Mouse (Mus musculus) layer of hippocampus, adult 2 months (tissue): ENCODE measurements around the gene Hsd17b6. TPM values are rescaled to one million over a fixed set of nuclear protein-coding genes. Genes with fewer than 3 reads are reported as not detected.

ENCODE experiments used
- DNase-seq, 2 experiments: peaks; one replicate each; pipeline ENCODE4 v3.0.0; 2022; ENCODE audit warnings: low spot score in 2 of 2
- H3K27ac ChIP-seq: fragments of 200-600 bp; 2 replicates; pipeline ENCODE4 v1.8.1; 2022
- H3K4me3 ChIP-seq: fragments of 200-600 bp; 2 replicates; pipeline ENCODE4 v1.8.1; 2022; ENCODE audit warnings: mild to moderate bottlenecking
- CTCF ChIP-seq: fragments of 200-600 bp; conservative IDR thresholded peaks from 2 replicates; pipeline ENCODE4 v1.8.1; 2022; ENCODE audit warnings: antibody characterized with exemption, mild to moderate bottlenecking, moderate library complexity
- total RNA-seq, 2 experiments: library from RNA; stranded (reverse); gene quantifications; 2 replicates each; pipeline ENCODE4 v1.2.3; 2021

Hsd17b6 gene
- total RNA-seq, 2 experiments from 2014 or later: not detected

GRCm38 (mm10) chr10:127951390-127951789 lies 56.0 kb downstream of the Hsd17b6 start:
- H3K27ac ChIP-seq: no peak overlapping the region
- no peak for DNase-seq
- no peak overlapping the region for H3K4me3 ChIP-seq
- TF ChIP-seq CTCF: no peak

- DNase-seq: no peak
- H3K4me3 ChIP-seq: no peak overlapping the region
- TF ChIP-seq CTCF: no peak
- H3K27ac ChIP-seq: no peak overlapping the region
Measured at GRCm38 (mm10) chr10:127949596-127950130, 57.7 kb downstream of the Hsd17b6 start.

- peak; percentile 89 for TF ChIP-seq CTCF
- no peak overlapping the region for H3K4me3 ChIP-seq
- peak in 1 of 2 experiments; percentile 45 for DNase-seq
- H3K27ac ChIP-seq: no peak overlapping the region
Measured at GRCm38 (mm10) chr10:127945432-127946064, 61.9 kb downstream of the Hsd17b6 start.

Other genes starting within 250 kb of the Hsd17b6 start
- gene Rdh1, start 247.9 kb downstream of the Hsd17b6 start, total RNA-seq: under 1 TPM in 1 of 2 experiments, not detected in 1; 0.18 TPM
- gene Rdh16f1, start 247.8 kb downstream of the Hsd17b6 start, total RNA-seq: under 1 TPM in 1 of 2 experiments, not detected in 1; 0.39 TPM
- gene Rdh9, start 231.2 kb downstream of the Hsd17b6 start, total RNA-seq: under 1 TPM in 1 of 2 experiments, not detected in 1; 0.61 TPM
- under 1 TPM; 0.17 to 0.26 TPM for gene Rdh16, start 206.5 kb downstream of the Hsd17b6 start, total RNA-seq
- not detected for gene Rdh19, start 157.7 kb downstream of the Hsd17b6 start, total RNA-seq
- not detected for gene Rdh16f2, start 141.1 kb downstream of the Hsd17b6 start, total RNA-seq
- not detected for gene Rdh7, start 118.8 kb downstream of the Hsd17b6 start, total RNA-seq
- under 1 TPM in 1 of 2 experiments, not detected in 1; 0.12 TPM for gene Sdr9c7, start 109.1 kb downstream of the Hsd17b6 start, total RNA-seq
- 1 to 10 TPM; 7.7 to 8.0 TPM for gene Prim1, start 7.6 kb upstream of the Hsd17b6 start, total RNA-seq
- 100 to 1,000 TPM; 333 to 336 TPM for gene Naca, start 28.0 kb upstream of the Hsd17b6 start, total RNA-seq
- gene Ptges3, start 51.3 kb upstream of the Hsd17b6 start, total RNA-seq: 100 to 1,000 TPM; 135 to 142 TPM
- gene Atp5b, start 75.7 kb upstream of the Hsd17b6 start, total RNA-seq: 1,000 to 10,000 TPM; 1,635 to 1,673 TPM
- 10 to 100 TPM; 42.8 to 45.5 TPM for gene Baz2a, start 84.0 kb upstream of the Hsd17b6 start, total RNA-seq
- gene Rbms2, start 172.7 kb upstream of the Hsd17b6 start, total RNA-seq: 10 to 100 TPM; 12.7 to 12.8 TPM
- 10 to 100 TPM; 20.1 to 21.0 TPM for gene Gls2, start 186.8 kb upstream of the Hsd17b6 start, total RNA-seq
- gene Spryd4, start 204.2 kb upstream of the Hsd17b6 start, total RNA-seq: 10 to 100 TPM in 1 of 2 experiments, 1 to 10 TPM in 1; 9.5 to 10.4 TPM
- not detected for gene Mip, start 218.2 kb upstream of the Hsd17b6 start, total RNA-seq
- 1 to 10 TPM; 5.4 to 6.4 TPM for gene Timeless, start 224.5 kb upstream of the Hsd17b6 start, total RNA-seq
- not detected for gene Apon, start 246.5 kb upstream of the Hsd17b6 start, total RNA-seq